Mouse (Mus musculus): ENCODE results near the gene Itga9. TPM values are rescaled to one million over a fixed set of nuclear protein-coding genes. Genes with fewer than 3 reads are reported as not detected.

Gene Itga9
- polyA plus RNA-seq, 1 experiment: not detected

DNA sequence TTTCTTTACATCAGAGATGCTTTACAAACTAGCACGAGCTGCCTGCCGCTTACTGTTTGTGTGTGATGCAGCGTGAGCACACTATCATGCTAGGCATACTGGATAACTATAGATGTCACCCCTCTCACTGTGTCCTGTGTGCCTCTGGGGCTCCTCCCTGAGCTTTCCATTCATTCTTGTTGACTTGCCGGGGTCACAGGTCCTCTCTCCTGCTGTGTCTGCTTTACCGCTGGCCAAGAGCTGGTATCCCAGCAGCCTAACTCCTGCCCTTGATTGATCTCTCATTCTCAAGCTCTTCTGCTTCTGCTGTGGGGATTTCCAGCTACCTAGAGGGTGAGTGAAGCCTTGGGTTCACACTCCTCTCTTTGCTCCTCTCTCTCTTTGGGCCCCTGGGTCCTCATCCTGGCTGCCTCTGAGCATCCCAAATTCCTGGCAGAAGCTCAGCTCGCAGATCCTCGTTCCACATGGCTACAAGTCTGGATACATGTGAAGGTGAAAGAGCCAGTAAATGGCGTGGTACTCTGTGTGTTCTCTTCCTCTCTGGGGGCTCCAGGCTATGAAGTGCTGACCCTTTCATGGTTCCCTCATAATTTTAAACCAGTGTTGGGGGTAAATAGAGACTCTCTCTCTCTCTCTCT, 155.6 kb downstream of the Itga9 start:
- no peak overlapping the region for H3K4me3 ChIP-seq (ENCODE audit: insufficient read depth, poor library complexity, severe bottlenecking)
- TF ChIP-seq FOSL1 (IDR thresholded peaks at IDR 0.05; ENCODE audit: insufficient read depth, low read length, poor library complexity, severe bottlenecking): no peak
- no peak for TF ChIP-seq CTCF (IDR thresholded peaks at IDR 0.05; ENCODE audit: control insufficient read depth, insufficient read depth, insufficient read length)
- TF ChIP-seq USF1 (IDR thresholded peaks at IDR 0.05; ENCODE audit: low read depth): no peak
- TF ChIP-seq CEBPB (IDR thresholded peaks at IDR 0.05; ENCODE audit: low read depth): no peak
- TF ChIP-seq MYOG (IDR thresholded peaks at IDR 0.05; ENCODE audit: control insufficient read depth, extremely low read depth, insufficient read length): no peak
- no peak for TF ChIP-seq MYOD1 (IDR thresholded peaks at IDR 0.05; ENCODE audit: control insufficient read depth, insufficient read length, low read depth)
- no peak for TF ChIP-seq MAX (IDR thresholded peaks at IDR 0.05)
- no peaks in the 10 kb centered on the region for H3K36me3 ChIP-seq (ENCODE audit: control insufficient read depth, insufficient read depth)

DNA sequence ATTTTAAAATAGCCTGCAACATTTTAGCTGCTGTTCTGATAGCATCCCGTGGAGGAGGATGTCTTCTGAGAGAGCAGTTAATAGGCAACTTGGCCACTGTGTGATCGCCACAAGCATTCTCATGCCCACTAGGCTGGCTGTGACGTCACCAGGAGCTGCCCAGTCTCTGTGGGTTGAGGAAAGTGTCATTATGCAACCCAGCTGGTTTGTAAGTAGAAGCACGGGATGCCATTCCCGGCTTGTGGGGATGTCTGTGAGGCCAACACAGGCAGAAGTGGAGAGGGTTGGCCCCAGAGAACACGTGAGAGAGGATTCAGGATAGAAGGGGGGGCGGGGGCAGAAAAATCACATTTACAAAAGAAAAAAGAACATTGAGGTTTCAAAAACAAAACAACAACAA, 156.3 kb downstream of the Itga9 start:
- H3ac ChIP-seq (ENCODE audit: control insufficient read depth, insufficient read length, low read depth): no peak overlapping the region
- no peaks in the 10 kb centered on the region for H3K36me3 ChIP-seq (ENCODE audit: control insufficient read depth, insufficient read depth)
- TF ChIP-seq MAX (IDR thresholded peaks at IDR 0.05) (no peak), MYOD1 (IDR thresholded peaks at IDR 0.05; ENCODE audit: control insufficient read depth, insufficient read length, low read depth) (no peak), USF1 (IDR thresholded peaks at IDR 0.05; ENCODE audit: low read depth) (no peak), CTCF (IDR thresholded peaks at IDR 0.05; ENCODE audit: control insufficient read depth, insufficient read depth, insufficient read length) (no peak), MYOG (IDR thresholded peaks at IDR 0.05; ENCODE audit: control insufficient read depth, extremely low read depth, insufficient read length) (no peak), FOSL1 (IDR thresholded peaks at IDR 0.05; ENCODE audit: insufficient read depth, low read length, poor library complexity, severe bottlenecking) (no peak), CEBPB (IDR thresholded peaks at IDR 0.05; ENCODE audit: low read depth) (no peak)
- H3K27me3 ChIP-seq (ENCODE audit: control insufficient read depth, insufficient read depth, insufficient read length): peaks cover 13% of the 10 kb centered on the region
- no peaks in the 10 kb centered on the region for H3K79me2 ChIP-seq (ENCODE audit: control insufficient read depth, insufficient read depth)
- H3K4me3 ChIP-seq (ENCODE audit: insufficient read depth, poor library complexity, severe bottlenecking): no peak overlapping the region
- no peaks in the 10 kb centered on the region for H3K79me3 ChIP-seq (ENCODE audit: low read depth)

More for the DNA sequence above, 155.6 kb downstream of the Itga9 start:
- no peaks in the 10 kb centered on the region for H3K79me3 ChIP-seq (ENCODE audit: low read depth)
- no peak overlapping the region for H3ac ChIP-seq (ENCODE audit: control insufficient read depth, insufficient read length, low read depth)
- peaks cover 11% of the 10 kb centered on the region for H3K27me3 ChIP-seq (ENCODE audit: control insufficient read depth, insufficient read depth, insufficient read length)
- H3K79me2 ChIP-seq (ENCODE audit: control insufficient read depth, insufficient read depth): no peaks in the 10 kb centered on the region

DNA sequence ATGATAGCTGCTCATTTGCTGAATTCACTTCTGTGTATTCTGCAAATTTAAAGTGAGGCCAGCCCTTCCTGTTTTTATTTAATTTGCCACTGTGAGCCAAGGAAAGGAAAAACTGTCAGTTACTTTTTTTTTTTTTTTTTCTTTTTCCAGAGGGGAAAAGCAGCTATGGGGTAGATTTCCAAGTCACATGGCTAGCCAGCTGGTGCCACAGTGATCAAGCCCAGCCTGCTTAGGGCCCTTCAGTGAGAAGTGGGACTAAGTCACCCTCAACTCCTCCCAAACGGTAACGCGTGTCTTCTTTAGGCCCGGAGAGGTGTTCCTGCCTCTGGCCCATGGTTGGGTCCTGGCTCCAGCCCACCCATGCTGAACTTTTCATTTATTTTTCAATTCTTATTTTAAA, 156.7 kb downstream of the Itga9 start:
- H3K27me3 ChIP-seq (ENCODE audit: control insufficient read depth, insufficient read depth, insufficient read length): peaks cover 10% of the 10 kb centered on the region
- TF ChIP-seq FOSL1 (IDR thresholded peaks at IDR 0.05; ENCODE audit: insufficient read depth, low read length, poor library complexity, severe bottlenecking) (no peak), CEBPB (IDR thresholded peaks at IDR 0.05; ENCODE audit: low read depth) (no peak), USF1 (IDR thresholded peaks at IDR 0.05; ENCODE audit: low read depth) (no peak), MYOG (IDR thresholded peaks at IDR 0.05; ENCODE audit: control insufficient read depth, extremely low read depth, insufficient read length) (no peak), MAX (IDR thresholded peaks at IDR 0.05) (no peak), CTCF (IDR thresholded peaks at IDR 0.05; ENCODE audit: control insufficient read depth, insufficient read depth, insufficient read length) (no peak), MYOD1 (IDR thresholded peaks at IDR 0.05; ENCODE audit: control insufficient read depth, insufficient read length, low read depth) (no peak)
- no peaks in the 10 kb centered on the region for H3K79me3 ChIP-seq (ENCODE audit: low read depth)
- H3K36me3 ChIP-seq (ENCODE audit: control insufficient read depth, insufficient read depth): no peaks in the 10 kb centered on the region
- H3K4me3 ChIP-seq (ENCODE audit: insufficient read depth, poor library complexity, severe bottlenecking): no peak overlapping the region
- H3ac ChIP-seq (ENCODE audit: control insufficient read depth, insufficient read length, low read depth): no peak overlapping the region
- H3K79me2 ChIP-seq (ENCODE audit: control insufficient read depth, insufficient read depth): no peaks in the 10 kb centered on the region

DNA sequence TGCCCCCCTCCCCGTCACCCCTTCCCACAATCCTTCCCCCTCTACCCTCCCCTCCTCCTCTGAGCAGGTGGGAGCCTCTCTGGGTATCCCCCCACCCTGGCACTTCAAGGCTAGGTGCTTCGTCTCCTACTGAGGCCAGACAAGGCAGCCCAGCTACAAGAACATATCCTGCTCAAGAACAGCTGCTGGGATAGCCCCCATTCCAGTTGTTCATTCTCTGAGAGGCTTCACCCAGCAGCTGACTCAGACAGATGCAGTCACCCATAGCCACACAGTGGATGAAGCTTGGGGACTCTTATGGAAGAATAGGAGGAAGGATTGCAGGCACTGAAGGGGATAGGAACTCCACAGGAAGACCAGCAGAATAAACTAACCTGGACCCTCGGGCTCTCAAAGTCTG, 157.2 kb downstream of the Itga9 start:
- Histone ChIP-seq H3K79me3 (ENCODE audit: low read depth) (no peaks in the 10 kb centered on the region), H3K36me3 (ENCODE audit: control insufficient read depth, insufficient read depth) (no peaks in the 10 kb centered on the region), H3K79me2 (ENCODE audit: control insufficient read depth, insufficient read depth) (no peaks in the 10 kb centered on the region), H3ac (ENCODE audit: control insufficient read depth, insufficient read length, low read depth) (no peak overlapping the region), H3K27me3 (ENCODE audit: control insufficient read depth, insufficient read depth, insufficient read length) (peaks cover 10% of the 10 kb centered on the region), H3K4me3 (ENCODE audit: insufficient read depth, poor library complexity, severe bottlenecking) (no peak overlapping the region)
- TF ChIP-seq MAX (IDR thresholded peaks at IDR 0.05): no peak
- no peak for TF ChIP-seq MYOG (IDR thresholded peaks at IDR 0.05; ENCODE audit: control insufficient read depth, extremely low read depth, insufficient read length)
- TF ChIP-seq CTCF (IDR thresholded peaks at IDR 0.05; ENCODE audit: control insufficient read depth, insufficient read depth, insufficient read length): no peak
- no peak for TF ChIP-seq USF1 (IDR thresholded peaks at IDR 0.05; ENCODE audit: low read depth)
- TF ChIP-seq MYOD1 (IDR thresholded peaks at IDR 0.05; ENCODE audit: control insufficient read depth, insufficient read length, low read depth): no peak
- TF ChIP-seq FOSL1 (IDR thresholded peaks at IDR 0.05; ENCODE audit: insufficient read depth, low read length, poor library complexity, severe bottlenecking): no peak
- no peak for TF ChIP-seq CEBPB (IDR thresholded peaks at IDR 0.05; ENCODE audit: low read depth)

DNA sequence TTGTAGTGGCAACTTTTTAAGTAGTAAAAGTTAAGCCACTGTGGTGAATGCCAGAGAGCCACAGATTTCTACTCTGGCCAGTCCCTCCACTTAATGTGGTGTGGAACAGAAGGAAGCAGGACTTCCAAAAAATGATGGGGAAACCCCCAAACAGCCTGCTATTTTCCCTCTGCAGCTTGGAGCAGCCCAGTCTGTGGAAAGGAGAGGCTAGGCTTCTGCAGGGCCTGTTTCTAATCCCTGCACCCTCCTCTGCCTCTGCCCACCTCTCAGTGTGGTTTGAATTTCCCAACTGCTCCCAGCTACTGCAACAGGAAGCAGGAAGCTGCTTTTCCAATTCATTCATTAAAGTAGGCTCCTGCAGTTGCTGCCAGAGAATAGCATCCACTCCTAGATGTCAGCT, 158.6 kb downstream of the Itga9 start:
- Histone ChIP-seq H3K27me3 (ENCODE audit: control insufficient read depth, insufficient read depth, insufficient read length) (peaks cover 10% of the 10 kb centered on the region), H3K4me3 (ENCODE audit: insufficient read depth, poor library complexity, severe bottlenecking) (no peak overlapping the region), H3K79me2 (ENCODE audit: control insufficient read depth, insufficient read depth) (no peaks in the 10 kb centered on the region), H3K79me3 (ENCODE audit: low read depth) (no peaks in the 10 kb centered on the region), H3ac (ENCODE audit: control insufficient read depth, insufficient read length, low read depth) (no peak overlapping the region), H3K36me3 (ENCODE audit: control insufficient read depth, insufficient read depth) (no peaks in the 10 kb centered on the region)
- TF ChIP-seq CTCF (IDR thresholded peaks at IDR 0.05; ENCODE audit: control insufficient read depth, insufficient read depth, insufficient read length) (no peak), USF1 (IDR thresholded peaks at IDR 0.05; ENCODE audit: low read depth) (no peak), MYOD1 (IDR thresholded peaks at IDR 0.05; ENCODE audit: control insufficient read depth, insufficient read length, low read depth) (no peak), CEBPB (IDR thresholded peaks at IDR 0.05; ENCODE audit: low read depth) (no peak), MAX (IDR thresholded peaks at IDR 0.05) (no peak), FOSL1 (IDR thresholded peaks at IDR 0.05; ENCODE audit: insufficient read depth, low read length, poor library complexity, severe bottlenecking) (no peak), MYOG (IDR thresholded peaks at IDR 0.05; ENCODE audit: control insufficient read depth, extremely low read depth, insufficient read length) (no peak)
